Mouse (Mus musculus): ENCODE measurements around the gene Dusp13. TPM values are rescaled to one million over a fixed set of nuclear protein-coding genes. Genes with fewer than 3 reads are reported as not detected.

Dusp13 gene
- polyA plus RNA-seq, 1 experiment = not detected

DNA sequence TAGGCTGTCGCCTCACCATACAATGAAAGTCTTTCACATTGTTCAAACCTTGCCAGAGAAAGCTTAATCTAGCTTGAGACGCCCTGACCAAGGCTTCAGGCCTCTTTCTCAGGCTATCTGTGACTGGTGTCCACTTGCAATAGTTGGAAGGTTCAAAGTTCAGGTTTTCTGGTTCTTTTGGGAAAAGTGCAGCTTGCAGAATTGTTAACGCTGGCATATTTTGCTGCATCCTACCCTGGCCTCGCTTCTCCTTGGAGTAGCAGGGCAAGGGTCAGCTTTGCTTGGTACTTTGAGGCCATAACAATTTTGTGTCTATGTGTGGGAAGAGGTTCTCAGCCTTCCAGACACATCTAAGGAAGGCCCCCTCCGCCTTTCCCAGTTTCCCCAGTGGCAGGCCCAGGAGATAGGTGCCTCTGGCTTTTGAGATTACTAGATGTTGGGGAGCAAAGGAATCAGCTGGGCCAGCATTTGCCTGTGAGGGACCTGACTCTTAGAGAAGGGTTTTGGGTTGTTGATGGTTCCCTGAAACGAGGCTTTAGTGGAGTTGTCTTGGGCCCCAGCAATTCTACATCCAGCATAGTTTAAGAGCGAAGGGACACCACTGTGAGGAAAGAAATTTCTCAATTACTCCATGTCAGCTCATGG lies 54.7 kb downstream of the Dusp13 start:
- TF ChIP-seq POLR2A (IDR thresholded peaks at IDR 0.05; ENCODE audit: borderline replicate concordance, extremely low read depth, insufficient read depth, insufficient read length, poor library complexity, severe bottlenecking) (no peak), CTCF (IDR thresholded peaks at IDR 0.05; ENCODE audit: borderline replicate concordance, extremely low read depth, insufficient read depth, insufficient read length) (no peak)
- DNase-seq (ENCODE audit: low read depth) = no peak

DNA sequence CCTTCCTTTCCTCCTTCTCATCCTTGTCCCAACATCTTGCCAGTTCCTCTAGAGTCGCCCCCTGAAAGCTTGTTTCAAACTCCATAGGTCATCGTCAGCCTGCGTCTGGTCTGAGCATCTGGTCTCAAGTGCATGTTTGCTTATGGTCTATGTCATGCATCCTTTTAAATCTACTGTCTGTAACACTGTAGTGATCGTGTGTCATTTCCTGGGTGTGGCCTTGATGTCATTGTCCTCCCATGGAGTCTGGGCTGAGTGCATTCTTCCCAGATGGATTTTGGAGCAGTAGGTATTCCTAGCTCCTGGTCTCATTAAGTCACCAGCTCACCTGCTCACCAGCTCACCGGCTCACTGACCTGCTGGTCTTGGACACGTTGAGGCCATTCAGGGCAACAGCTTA lies 56.0 kb downstream of the Dusp13 start:
- no peak for TF ChIP-seq POLR2A (IDR thresholded peaks at IDR 0.05; ENCODE audit: borderline replicate concordance, extremely low read depth, insufficient read depth, insufficient read length, poor library complexity, severe bottlenecking)
- no peak for TF ChIP-seq CTCF (IDR thresholded peaks at IDR 0.05; ENCODE audit: borderline replicate concordance, extremely low read depth, insufficient read depth, insufficient read length)
- no peak for DNase-seq (ENCODE audit: low read depth)

DNA sequence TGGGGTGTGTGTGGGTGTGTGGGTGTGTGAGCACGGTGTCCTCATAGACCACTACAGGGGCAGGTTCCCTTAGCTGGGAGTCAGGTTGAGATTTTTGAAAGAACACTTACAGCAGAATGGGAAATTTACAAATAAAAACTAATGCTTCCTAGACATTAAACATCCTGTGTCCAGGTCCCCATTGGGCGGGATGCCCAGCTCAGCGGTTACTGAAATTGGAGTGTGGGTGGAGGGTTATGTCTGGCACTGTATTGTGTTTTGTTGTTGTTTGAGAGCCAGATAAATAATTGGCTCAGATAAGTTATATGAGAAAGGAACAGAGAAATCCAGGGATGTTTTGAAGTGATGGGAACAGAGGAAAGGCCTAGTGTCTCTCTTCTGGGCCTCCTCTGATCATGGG lies 59.9 kb downstream of the Dusp13 start:
- TF ChIP-seq POLR2A (IDR thresholded peaks at IDR 0.05; ENCODE audit: borderline replicate concordance, extremely low read depth, insufficient read depth, insufficient read length, poor library complexity, severe bottlenecking) (no peak), CTCF (IDR thresholded peaks at IDR 0.05; ENCODE audit: borderline replicate concordance, extremely low read depth, insufficient read depth, insufficient read length) (no peak)

DNA sequence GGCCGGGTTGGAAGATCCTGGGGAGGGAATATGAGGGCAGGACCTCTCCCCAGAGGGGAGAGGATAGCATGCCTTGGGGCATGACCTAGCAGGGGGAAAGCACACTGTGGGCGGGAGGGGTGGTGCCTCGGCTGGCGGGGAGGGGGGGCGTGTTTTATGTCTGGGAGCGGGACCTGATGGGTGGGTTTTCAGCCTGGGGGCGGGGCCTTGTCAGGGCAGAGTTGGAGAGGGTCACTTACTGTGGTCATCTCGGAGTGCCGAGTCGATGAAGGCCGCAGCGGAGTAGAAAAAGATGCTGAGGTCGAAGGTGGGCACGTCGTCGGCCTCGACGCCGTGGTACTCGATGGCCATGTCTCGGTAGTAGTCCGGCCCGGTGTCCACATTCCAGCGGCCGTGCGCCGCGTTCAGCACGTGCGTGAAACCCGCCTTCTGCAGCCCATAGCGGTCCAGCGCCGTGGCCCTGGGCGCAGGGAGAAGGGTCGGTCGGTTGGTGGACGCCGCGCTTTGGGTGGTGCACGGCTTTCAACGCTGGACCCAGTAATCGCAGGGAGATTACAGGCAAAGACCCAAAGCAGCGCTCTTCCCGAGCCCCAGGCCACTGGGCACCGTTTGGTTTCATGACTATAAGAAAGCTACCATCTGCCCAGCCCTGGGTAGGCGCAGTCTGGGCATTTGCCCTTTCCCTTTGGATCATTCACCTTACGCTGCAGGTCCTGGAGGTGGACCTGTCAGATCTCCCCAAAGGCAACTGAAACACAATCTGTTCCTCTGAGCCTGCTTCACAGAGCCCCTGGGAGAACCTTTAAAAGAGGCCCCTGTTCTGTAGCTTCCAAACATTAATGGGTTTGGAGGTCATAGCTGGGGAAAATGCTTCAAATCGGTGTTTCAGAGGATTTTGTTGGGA lies 64.4 kb downstream of the Dusp13 start:
- DNase-seq (ENCODE audit: low read depth) = no peak
- TF ChIP-seq CTCF (IDR thresholded peaks at IDR 0.05; ENCODE audit: borderline replicate concordance, extremely low read depth, insufficient read depth, insufficient read length) (no peak), POLR2A (IDR thresholded peaks at IDR 0.05; ENCODE audit: borderline replicate concordance, extremely low read depth, insufficient read depth, insufficient read length, poor library complexity, severe bottlenecking) (no peak)

More for the DNA sequence above, 59.9 kb downstream of the Dusp13 start:
- DNase-seq (ENCODE audit: low read depth) = no peak

GRCm38 (mm10) chr14:21685411-21686146 lies 65.4 kb downstream of the Dusp13 start:
- no peak for TF ChIP-seq CTCF (IDR thresholded peaks at IDR 0.05; ENCODE audit: borderline replicate concordance, extremely low read depth, insufficient read depth, insufficient read length)
- no peak for TF ChIP-seq POLR2A (IDR thresholded peaks at IDR 0.05; ENCODE audit: borderline replicate concordance, extremely low read depth, insufficient read depth, insufficient read length, poor library complexity, severe bottlenecking)
- no peak for DNase-seq (ENCODE audit: low read depth)

DNA sequence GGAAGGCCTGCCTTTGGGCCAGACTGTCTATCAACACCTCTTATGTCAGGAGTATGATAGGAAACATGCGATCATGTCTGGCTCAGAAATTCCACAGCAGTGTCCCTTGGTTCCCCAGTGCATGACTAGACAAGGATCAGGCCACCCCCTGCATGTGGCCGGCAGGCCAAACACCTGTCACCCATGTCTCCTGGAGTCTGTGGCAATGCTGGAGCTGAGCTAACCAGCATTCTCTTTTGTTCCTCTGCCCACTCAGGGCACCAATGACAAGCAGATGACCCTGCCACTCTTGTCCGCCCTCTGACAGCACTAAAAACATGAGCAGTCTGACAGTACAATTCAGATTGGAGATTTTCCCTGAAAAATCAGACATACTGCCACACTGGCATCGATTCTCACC lies 67.1 kb downstream of the Dusp13 start:
- no peak for TF ChIP-seq CTCF (IDR thresholded peaks at IDR 0.05; ENCODE audit: borderline replicate concordance, extremely low read depth, insufficient read depth, insufficient read length)
- TF ChIP-seq POLR2A (IDR thresholded peaks at IDR 0.05; ENCODE audit: borderline replicate concordance, extremely low read depth, insufficient read depth, insufficient read length, poor library complexity, severe bottlenecking) = no peak
- no peak for DNase-seq (ENCODE audit: low read depth)

Other genes with a start within 250 kb of the Dusp13 start
- 0.08 and 0.10 TPM in 2 replicates for gene Dupd1, start 36.6 kb downstream of the Dusp13 start, polyA plus RNA-seq (2012; rRNA removed)
- gene Samd8, start 650 bp downstream of the Dusp13 start, polyA plus RNA-seq (2012; rRNA removed) = 22.6 and 30.1 TPM in 2 replicates
- gene Vdac2, start 74.1 kb upstream of the Dusp13 start, polyA plus RNA-seq (2012; rRNA removed) = 140 and 150 TPM in 2 replicates
- 24.4 and 26.9 TPM in 2 replicates for gene Comtd1, start 97.8 kb upstream of the Dusp13 start, polyA plus RNA-seq (2012; rRNA removed)
- gene Zfp503, start 238.4 kb upstream of the Dusp13 start, polyA plus RNA-seq (2012; rRNA removed) = 19.1 and 26.3 TPM in 2 replicates

Measured in brain, embryonic 14.5 days (tissue).